Comparison of ENCODE assay signal across 19 mouse cellular contexts in genomic region chr10:71181931-71182330, GRCm38 (mm10). TPM values are rescaled to one million over a fixed set of nuclear protein-coding genes. Genes with fewer than 3 reads are reported as not detected.
DNase-seq lines count a peak whose midpoint lies in the region; ATAC-seq and TF ChIP-seq lines count a peak whose summit lies in the region.
"Had no signal": no experiment of that assay in that cellular context is flagged by ENCODE, and none has a peak within 500 bp of the region (broad histone marks: within the 10 kb centered on the region; RNA-seq: fewer than 3 reads in every experiment).

No protein-coding gene starts in this region.

- H3K9me3 ChIP-seq in forebrain, embryonic 11.5 days (ENCODE audit: control insufficient read depth, low read length), result peaks cover 4% of the 10 kb centered on the region; the same call in 1 of the 2 replicates
- H3K9me3 ChIP-seq in forebrain, embryonic 10.5 days, result no peaks in the 10 kb centered on the region
- H3K9me3 ChIP-seq in kidney, postnatal 0 days (replicated peaks; ENCODE audit: low read length), result no peaks in the 10 kb centered on the region
- peaks cover 5% of the 10 kb centered on the region for H3K9me3 ChIP-seq in kidney, embryonic 14.5 days (ENCODE audit: control insufficient read depth, low read length)
- H3K9me3 ChIP-seq in kidney, embryonic 15.5 days (replicated peaks), result no peaks in the 10 kb centered on the region
- H3K9me3 ChIP-seq in midbrain, embryonic 13.5 days, result no peaks in the 10 kb centered on the region
- H3K9me3 ChIP-seq in midbrain, embryonic 16.5 days (replicated peaks; ENCODE audit: control insufficient read depth, low read length, poor library complexity, severe bottlenecking), result no peaks in the 10 kb centered on the region

- no peak for TF ChIP-seq CTCF in kidney, postnatal 0 days (IDR thresholded peaks at IDR 0.05; ENCODE audit: low read depth)

- no peaks in the 10 kb centered on the region for H3K4me1 ChIP-seq in forebrain, embryonic 11.5 days (replicated peaks; ENCODE audit: control insufficient read depth, insufficient read depth, low read length)
- H3K4me1 ChIP-seq in forebrain, embryonic 10.5 days, result no peaks in the 10 kb centered on the region
- H3K4me1 ChIP-seq in kidney, postnatal 0 days (replicated peaks; ENCODE audit: insufficient read depth, low read length), result no peaks in the 10 kb centered on the region
- H3K4me1 ChIP-seq in kidney, embryonic 14.5 days (ENCODE audit: control insufficient read depth, insufficient read depth, low read length), result no peaks in the 10 kb centered on the region
- H3K4me1 ChIP-seq in kidney, embryonic 15.5 days, result 0 out of 2 replicates have a peak, but pooled peaks cover 5% of the 10 kb centered on the region
- no peaks in the 10 kb centered on the region for H3K4me1 ChIP-seq in midbrain, embryonic 13.5 days (replicated peaks)
- H3K4me1 ChIP-seq in midbrain, embryonic 16.5 days (ENCODE audit: control insufficient read depth, insufficient read depth, low read length), result no peaks in the 10 kb centered on the region
- H3K4me1 ChIP-seq: embryonic facial prominence, embryonic 10.5 days; forebrain, embryonic 15.5 days had no signal

- no peak overlapping the region for H3K4me2 ChIP-seq in forebrain, embryonic 11.5 days (ENCODE audit: low read depth, low read length, severe bottlenecking)
- no peak overlapping the region for H3K4me2 ChIP-seq in kidney, postnatal 0 days (ENCODE audit: low read length)
- no peak overlapping the region for H3K4me2 ChIP-seq in kidney, embryonic 14.5 days (replicated peaks; ENCODE audit: low read depth, low read length)
- no peak overlapping the region for H3K4me2 ChIP-seq in kidney, embryonic 15.5 days
- H3K4me2 ChIP-seq in midbrain, embryonic 13.5 days (replicated peaks), result no peak overlapping the region
- H3K4me2 ChIP-seq in midbrain, embryonic 16.5 days (ENCODE audit: low read length), result no peak overlapping the region
- H3K4me2 ChIP-seq: forebrain, embryonic 15.5 days had no signal

- H3K9ac ChIP-seq in forebrain, embryonic 11.5 days (ENCODE audit: low read length), result no peak overlapping the region
- H3K9ac ChIP-seq in kidney, postnatal 0 days (ENCODE audit: low read depth, low read length), result no peak overlapping the region
- no peak overlapping the region for H3K9ac ChIP-seq in kidney, embryonic 14.5 days (ENCODE audit: low read depth, low read length)
- no peak overlapping the region for H3K9ac ChIP-seq in kidney, embryonic 15.5 days
- H3K9ac ChIP-seq in midbrain, embryonic 13.5 days (replicated peaks), result no peak overlapping the region
- H3K9ac ChIP-seq in midbrain, embryonic 16.5 days (ENCODE audit: low read depth, low read length), result no peak overlapping the region
- H3K9ac ChIP-seq: forebrain, embryonic 15.5 days had no signal

- H3K4me3 ChIP-seq in forebrain, embryonic 11.5 days (ENCODE audit: low read depth, low read length), result no peak overlapping the region
- no peak overlapping the region for H3K4me3 ChIP-seq in forebrain, embryonic 10.5 days
- H3K4me3 ChIP-seq in kidney, postnatal 0 days (replicated peaks; ENCODE audit: low read depth, low read length), result no peak overlapping the region
- no peak overlapping the region for H3K4me3 ChIP-seq in kidney, embryonic 14.5 days (ENCODE audit: low read length)
- no peak overlapping the region for H3K4me3 ChIP-seq in kidney, embryonic 15.5 days (replicated peaks)
- H3K4me3 ChIP-seq in midbrain, embryonic 13.5 days (replicated peaks), result no peak overlapping the region
- H3K4me3 ChIP-seq in midbrain, embryonic 16.5 days (ENCODE audit: low read depth, low read length), result no peak overlapping the region
- H3K4me3 ChIP-seq: embryonic facial prominence, embryonic 10.5 days; forebrain, embryonic 15.5 days had no signal

- H3K27me3 ChIP-seq in forebrain, embryonic 11.5 days (ENCODE audit: control insufficient read depth, insufficient read depth, low read length), result no peaks in the 10 kb centered on the region
- H3K27me3 ChIP-seq in forebrain, embryonic 10.5 days (ENCODE audit: poor library complexity, severe bottlenecking), result no peaks in the 10 kb centered on the region
- no peaks in the 10 kb centered on the region for H3K27me3 ChIP-seq in kidney, postnatal 0 days (ENCODE audit: insufficient read depth, low read length)
- H3K27me3 ChIP-seq in kidney, embryonic 14.5 days (ENCODE audit: control insufficient read depth, insufficient read depth, low read length), result no peaks in the 10 kb centered on the region
- no peaks in the 10 kb centered on the region for H3K27me3 ChIP-seq in kidney, embryonic 15.5 days
- H3K27me3 ChIP-seq in midbrain, embryonic 13.5 days, result no peaks in the 10 kb centered on the region
- no peaks in the 10 kb centered on the region for H3K27me3 ChIP-seq in midbrain, embryonic 16.5 days (ENCODE audit: control insufficient read depth, insufficient read depth, low read depth, low read length)
- H3K27me3 ChIP-seq: forebrain, embryonic 15.5 days had no signal

- no peak overlapping the region for H3K27ac ChIP-seq in forebrain, embryonic 11.5 days (ENCODE audit: low read depth, low read length)
- no peak overlapping the region for H3K27ac ChIP-seq in forebrain, embryonic 10.5 days
- H3K27ac ChIP-seq in kidney, postnatal 0 days, result peak overlapping the region; percentile 47; the same call in 1 of the 2 replicates
- no peak overlapping the region for H3K27ac ChIP-seq in kidney, embryonic 14.5 days (ENCODE audit: low read depth, low read length)
- no peak overlapping the region for H3K27ac ChIP-seq in kidney, embryonic 15.5 days
- peak overlapping the region; percentile 57 for H3K27ac ChIP-seq in midbrain, embryonic 13.5 days
- no peak overlapping the region for H3K27ac ChIP-seq in midbrain, embryonic 16.5 days (ENCODE audit: low read length)
- H3K27ac ChIP-seq: embryonic facial prominence, embryonic 10.5 days; forebrain, embryonic 15.5 days had no signal

- ATAC-seq in forebrain, embryonic 11.5 days (replicated peaks; ENCODE audit: low FRiP score), result no peak
- ATAC-seq in kidney, postnatal 0 days (replicated peaks; ENCODE audit: low FRiP score, low read depth), result 0 out of 2 replicates have a peak, but pooled peaks have one; percentile 36
- ATAC-seq in kidney, embryonic 14.5 days (ENCODE audit: low FRiP score, low TSS enrichment), result no peak
- no peak for ATAC-seq in kidney, embryonic 15.5 days (replicated peaks; ENCODE audit: low FRiP score)
- no peak for ATAC-seq in midbrain, embryonic 13.5 days
- no peak for ATAC-seq in midbrain, embryonic 16.5 days
- ATAC-seq: CD4-positive, CD25-positive, alpha-beta regulatory T cell, adult 4 months; forebrain, embryonic 15.5 days had no signal

- peak; percentile 16 for DNase-seq in forebrain, embryonic 11.5 days (ENCODE audit: low spot score)
- DNase-seq in forebrain, embryonic 10.5 days (ENCODE audit: extremely low spot score, low spot score), result no peak
- no peak for DNase-seq in kidney, postnatal 0 days (ENCODE audit: low spot score)
- DNase-seq in kidney, postnatal 36 days, result peak; percentile 36 to 39
- DNase-seq: adrenal gland, adult 8-10 months; adrenal gland, postnatal 36 days; B cell, adult 2 months; cerebellum, adult 2 months; cerebellum, postnatal 10 days; gastrocnemius, postnatal 36 days; heart, postnatal 10 days had no signal

- WGBS in forebrain, embryonic 11.5 days, result 91% methylated on average over 4 of the region's 4 CpGs
- 92% methylated on average over 4 of the region's 4 CpGs for WGBS in forebrain, embryonic 10.5 days
- 68% methylated on average over 4 of the region's 4 CpGs for WGBS in kidney, postnatal 0 days
- WGBS in kidney, embryonic 14.5 days, result 78% methylated on average over 4 of the region's 4 CpGs
- 79% methylated on average over 4 of the region's 4 CpGs for WGBS in kidney, embryonic 15.5 days
- WGBS in midbrain, embryonic 13.5 days, result 82% methylated on average over 3 of the region's 4 CpGs
- WGBS in midbrain, embryonic 16.5 days, result 85% methylated on average over 4 of the region's 4 CpGs

- no peaks in the 10 kb centered on the region for H3K36me3 ChIP-seq in forebrain, embryonic 11.5 days (ENCODE audit: control insufficient read depth, insufficient read depth, low read length)
- H3K36me3 ChIP-seq in forebrain, embryonic 10.5 days (replicated peaks), result no peaks in the 10 kb centered on the region
- H3K36me3 ChIP-seq in kidney, postnatal 0 days (ENCODE audit: insufficient read depth, low read length), result no peaks in the 10 kb centered on the region
- H3K36me3 ChIP-seq in kidney, embryonic 14.5 days (ENCODE audit: control insufficient read depth, insufficient read depth, low read length), result no peaks in the 10 kb centered on the region
- H3K36me3 ChIP-seq in kidney, embryonic 15.5 days, result no peaks in the 10 kb centered on the region
- no peaks in the 10 kb centered on the region for H3K36me3 ChIP-seq in midbrain, embryonic 13.5 days
- no peaks in the 10 kb centered on the region for H3K36me3 ChIP-seq in midbrain, embryonic 16.5 days (ENCODE audit: control insufficient read depth, insufficient read depth, low read length)
- H3K36me3 ChIP-seq: embryonic facial prominence, embryonic 10.5 days; forebrain, embryonic 15.5 days; G1E had no signal

RNA-seq across cellular contexts. Expression of gene Bicc1, which starts 22.4 kb away (rescaled TPM):
- 6.5 and 7.0 TPM in 2 replicates for polyA plus RNA-seq in forebrain, embryonic 11.5 days (2014; fragmentation: Nextera tagmentation; extraction: Ambion mirVana)
- polyA plus RNA-seq in forebrain, embryonic 10.5 days (2016; fragmentation: Nextera tagmentation; extraction: Ambion mirVana), result 2.7 and 3.1 TPM in 2 replicates
- 65.7 and 71.7 TPM in 2 replicates for polyA plus RNA-seq in kidney, postnatal 0 days (2015; fragmentation: Nextera tagmentation; extraction: Ambion mirVana)
- 27.7 and 40.7 TPM in 2 replicates for polyA plus RNA-seq in kidney, embryonic 14.5 days (2014; fragmentation: Nextera tagmentation; extraction: Ambion mirVana)
- 39.4 and 40.3 TPM in 2 replicates for polyA plus RNA-seq in kidney, embryonic 15.5 days (2015; fragmentation: Nextera tagmentation; extraction: Ambion mirVana)
- polyA plus RNA-seq in midbrain, embryonic 13.5 days (2015; fragmentation: Nextera tagmentation; extraction: Ambion mirVana), result 3.4 and 3.7 TPM in 2 replicates
- polyA plus RNA-seq in midbrain, embryonic 16.5 days (2015; fragmentation: Nextera tagmentation; extraction: Ambion mirVana), result 4.3 and 4.5 TPM in 2 replicates
- polyA plus RNA-seq: G1E had no signal

RNA-seq across cellular contexts. Expression of gene Tfam, which starts 56.1 kb away (rescaled TPM):
- polyA plus RNA-seq in forebrain, embryonic 11.5 days (2014; fragmentation: Nextera tagmentation; extraction: Ambion mirVana), result 87.2 and 99.4 TPM in 2 replicates
- 88.3 and 88.5 TPM in 2 replicates for polyA plus RNA-seq in forebrain, embryonic 10.5 days (2016; fragmentation: Nextera tagmentation; extraction: Ambion mirVana)
- 75.2 and 77.9 TPM in 2 replicates for polyA plus RNA-seq in kidney, postnatal 0 days (2015; fragmentation: Nextera tagmentation; extraction: Ambion mirVana)
- 87.7 and 103 TPM in 2 replicates for polyA plus RNA-seq in kidney, embryonic 14.5 days (2014; fragmentation: Nextera tagmentation; extraction: Ambion mirVana)
- 82.9 and 87.4 TPM in 2 replicates for polyA plus RNA-seq in kidney, embryonic 15.5 days (2015; fragmentation: Nextera tagmentation; extraction: Ambion mirVana)
- 57.9 and 58.5 TPM in 2 replicates for polyA plus RNA-seq in midbrain, embryonic 13.5 days (2015; fragmentation: Nextera tagmentation; extraction: Ambion mirVana)
- polyA plus RNA-seq in midbrain, embryonic 16.5 days (2015; fragmentation: Nextera tagmentation; extraction: Ambion mirVana), result 49.7 and 50.2 TPM in 2 replicates

Comparison
In these comparisons a context has a peak if more than half of its experiments do, and no peak if none do; other contexts are left out.
1. DNase-seq: peak in forebrain, embryonic 11.5 days (single experiment) and kidney, postnatal 36 days (2 of 2); none in forebrain, embryonic 10.5 days (single experiment) and kidney, postnatal 0 days (single experiment).
2. H3K27ac ChIP-seq: peak in kidney, postnatal 0 days (single experiment) and midbrain, embryonic 13.5 days (single experiment); none in forebrain, embryonic 11.5 days (single experiment), forebrain, embryonic 10.5 days (single experiment), kidney, embryonic 14.5 days (single experiment), kidney, embryonic 15.5 days (single experiment) and midbrain, embryonic 16.5 days (single experiment).